Mouse (Mus musculus): ENCODE results near the gene Batf. TPM values are rescaled to one million over a fixed set of nuclear protein-coding genes. Genes with fewer than 3 reads are reported as not detected.
"Not testable (repeated sequence)": the region's sequence is repeated elsewhere in the genome, so short reads cannot be mapped to it uniquely, and the experiment has no call there.

The Batf gene
- polyA plus RNA-seq, 1 experiment from 2014 or later, result 2.5 TPM

- Histone ChIP-seq H3K27ac (ENCODE audit: low read depth) (no peak overlapping the region), H3K4me1 (ENCODE audit: insufficient read depth) (peaks cover 30% of the 10 kb centered on the region), H3K4me2 (no peak overlapping the region), H3K9ac (no peak overlapping the region), H3K9me3 (ENCODE audit: low read depth, low read length) (no peaks in the 10 kb centered on the region), H3K27me3 (ENCODE audit: insufficient read depth, low read length) (no peaks in the 10 kb centered on the region), H3K4me3 (ENCODE audit: low read depth, low read length) (no peak overlapping the region), H3K36me3 (ENCODE audit: insufficient read depth) (no peaks in the 10 kb centered on the region)
- TF ChIP-seq CTCF (IDR thresholded peaks at IDR 0.05; ENCODE audit: low read depth), result no peak
- WGBS, result 81% methylated on average over 5 of the region's 5 CpGs
- no peak for DNase-seq
- no peak for ATAC-seq (ENCODE audit: insufficient read depth)
Observed at GRCm38 (mm10) chr12:85643735-85644134, 42.7 kb upstream of the Batf start.

GRCm38 (mm10) chr12:85645664-85646063, 40.8 kb upstream of the Batf start:
- no peaks in the 10 kb centered on the region for H3K9me3 ChIP-seq (ENCODE audit: low read depth, low read length)
- ATAC-seq (ENCODE audit: insufficient read depth) (no peak), DNase-seq (no peak)
- TF ChIP-seq CTCF (IDR thresholded peaks at IDR 0.05; ENCODE audit: low read depth), result peak; percentile 39
- H3K4me2 ChIP-seq, result no peak overlapping the region
- peaks cover 14% of the 10 kb centered on the region for H3K4me1 ChIP-seq (ENCODE audit: insufficient read depth)
- no peaks in the 10 kb centered on the region for H3K36me3 ChIP-seq (ENCODE audit: insufficient read depth)
- no peak overlapping the region for H3K27ac ChIP-seq (ENCODE audit: low read depth)
- no peak overlapping the region for H3K9ac ChIP-seq
- no peak overlapping the region for H3K4me3 ChIP-seq (ENCODE audit: low read depth, low read length)
- no peaks in the 10 kb centered on the region for H3K27me3 ChIP-seq (ENCODE audit: insufficient read depth, low read length)
- WGBS, result 87% methylated on average over 4 of the region's 4 CpGs

DNA sequence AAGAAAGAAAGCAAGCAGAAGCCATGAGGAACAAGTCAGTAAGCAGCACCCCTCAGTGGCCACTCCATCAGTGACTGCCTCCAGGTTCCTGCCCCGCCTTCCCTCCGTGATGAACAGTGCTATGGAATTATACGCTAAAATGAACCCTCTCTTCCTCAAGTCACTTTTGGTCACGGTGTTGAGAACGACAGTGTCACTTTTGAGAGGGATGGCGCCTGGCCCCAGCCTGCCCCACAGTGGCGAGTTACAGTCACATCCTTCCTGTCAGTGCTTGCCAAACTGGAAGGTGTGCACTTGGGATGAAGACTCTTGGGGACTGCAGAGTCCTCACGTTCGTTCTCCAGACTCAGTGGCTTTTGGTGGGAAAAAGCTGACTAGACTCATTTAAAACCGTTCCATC, 39.1 kb upstream of the Batf start:
- H3K4me3 ChIP-seq (ENCODE audit: low read depth, low read length), result no peak overlapping the region
- peak; percentile 47 for DNase-seq
- no peak overlapping the region for H3K27ac ChIP-seq (ENCODE audit: low read depth)
- 34% methylated on average over 10 of the region's 10 CpGs for WGBS
- no peaks in the 10 kb centered on the region for H3K36me3 ChIP-seq (ENCODE audit: insufficient read depth)
- H3K9ac ChIP-seq, result no peak overlapping the region
- no peaks in the 10 kb centered on the region for H3K27me3 ChIP-seq (ENCODE audit: insufficient read depth, low read length)
- TF ChIP-seq CTCF (IDR thresholded peaks at IDR 0.05; ENCODE audit: low read depth), result peak; percentile 51
- no peak for ATAC-seq (ENCODE audit: insufficient read depth)
- H3K4me2 ChIP-seq, result no peak overlapping the region
- H3K4me1 ChIP-seq (ENCODE audit: insufficient read depth), result no peaks in the 10 kb centered on the region
- no peaks in the 10 kb centered on the region for H3K9me3 ChIP-seq (ENCODE audit: low read depth, low read length)

DNA sequence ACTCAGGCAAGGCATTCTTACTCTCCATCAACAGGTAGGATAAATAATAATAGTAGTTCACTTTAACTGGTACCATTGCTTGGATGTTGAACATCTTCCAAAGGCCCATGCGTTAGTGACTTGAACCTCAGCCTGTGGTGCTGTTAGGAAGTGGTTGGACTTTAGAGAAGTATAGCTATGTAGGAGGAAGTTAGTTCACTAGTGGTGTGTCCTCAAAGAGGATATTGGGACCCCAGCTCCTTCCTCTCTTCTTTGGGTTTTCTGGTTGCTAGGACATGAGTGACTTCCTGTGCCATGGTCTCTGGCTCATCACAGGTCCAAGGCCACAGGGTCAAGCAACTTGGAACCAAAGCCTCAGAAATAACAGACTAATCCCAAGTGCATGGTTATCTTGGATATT, 38.5 kb upstream of the Batf start:
- Histone ChIP-seq H3K27me3 (ENCODE audit: insufficient read depth, low read length) (no peaks in the 10 kb centered on the region), H3K36me3 (ENCODE audit: insufficient read depth) (no peaks in the 10 kb centered on the region), H3K9me3 (ENCODE audit: low read depth, low read length) (no peaks in the 10 kb centered on the region), H3K27ac (ENCODE audit: low read depth) (no peak overlapping the region), H3K4me2 (no peak overlapping the region), H3K9ac (no peak overlapping the region), H3K4me3 (ENCODE audit: low read depth, low read length) (no peak overlapping the region), H3K4me1 (ENCODE audit: insufficient read depth) (no peaks in the 10 kb centered on the region)
- 89% methylated on average over 1 of the region's 1 CpGs for WGBS
- TF ChIP-seq CTCF (IDR thresholded peaks at IDR 0.05; ENCODE audit: low read depth), result no peak
- DNase-seq, result no peak
- ATAC-seq (ENCODE audit: insufficient read depth), result no peak

DNA sequence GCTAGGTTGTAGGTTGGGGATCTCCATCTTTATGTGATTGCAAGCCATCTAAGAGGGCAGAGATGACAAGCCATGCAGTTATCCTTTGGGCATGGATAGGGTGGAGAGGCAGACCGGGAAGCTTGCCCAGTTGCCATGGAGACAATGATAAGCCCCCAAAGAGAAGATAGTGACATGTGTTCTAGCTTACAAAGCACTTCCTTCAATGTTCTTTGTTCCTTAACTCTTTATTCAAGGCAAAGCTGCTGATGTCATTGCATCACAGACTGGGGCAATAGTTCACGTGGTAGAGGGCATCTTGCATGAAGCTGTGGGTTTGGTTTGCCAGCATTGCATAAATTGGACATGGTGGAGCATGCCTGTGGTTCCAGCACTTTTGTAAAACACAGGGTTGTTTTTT, 27.1 kb upstream of the Batf start:
- Histone ChIP-seq H3K27me3 (ENCODE audit: insufficient read depth, low read length) (no peaks in the 10 kb centered on the region), H3K9me3 (ENCODE audit: low read depth, low read length) (no peaks in the 10 kb centered on the region), H3K4me2 (no peak overlapping the region), H3K9ac (no peak overlapping the region), H3K36me3 (ENCODE audit: insufficient read depth) (no peaks in the 10 kb centered on the region), H3K4me1 (ENCODE audit: insufficient read depth) (no peaks in the 10 kb centered on the region), H3K4me3 (ENCODE audit: low read depth, low read length) (no peak overlapping the region), H3K27ac (ENCODE audit: low read depth) (no peak overlapping the region)
- TF ChIP-seq CTCF (IDR thresholded peaks at IDR 0.05; ENCODE audit: low read depth), result no peak
- whole genome bisulfite sequencing, result 23% methylated on average over 2 of the region's 2 CpGs
- peak; percentile 69 for DNase-seq
- peak; percentile 50; the same call in 1 of the 2 replicates for ATAC-seq (ENCODE audit: insufficient read depth)

DNA sequence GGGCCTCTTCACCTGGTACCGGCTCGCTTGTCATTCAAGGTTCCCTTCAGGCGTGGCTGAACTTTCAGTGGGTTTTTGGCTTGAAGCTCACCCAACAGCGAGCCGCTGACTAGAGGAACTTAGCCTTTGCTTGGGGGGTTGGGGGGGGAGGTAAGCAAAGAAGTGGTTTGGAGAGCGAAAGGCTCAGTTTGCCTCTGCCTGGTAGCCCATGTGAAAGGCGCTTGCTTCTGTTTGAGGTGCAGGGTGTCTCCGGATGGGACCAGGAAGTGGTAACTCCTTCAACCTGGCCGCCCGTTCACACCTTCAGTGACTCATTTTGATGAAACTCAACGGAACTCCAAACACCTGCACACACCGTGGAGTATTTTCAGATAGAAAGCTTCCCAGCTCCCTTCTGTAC, 25.6 kb upstream of the Batf start:
- TF ChIP-seq CTCF (IDR thresholded peaks at IDR 0.05; ENCODE audit: low read depth), result no peak
- H3K9me3 ChIP-seq (ENCODE audit: low read depth, low read length), result no peaks in the 10 kb centered on the region
- 85% methylated on average over 12 of the region's 12 CpGs for WGBS
- ATAC-seq (ENCODE audit: insufficient read depth) (no peak), DNase-seq (no peak)
- H3K4me2 ChIP-seq, result no peak overlapping the region
- H3K27ac ChIP-seq (ENCODE audit: low read depth), result no peak overlapping the region
- H3K9ac ChIP-seq, result no peak overlapping the region
- H3K36me3 ChIP-seq (ENCODE audit: insufficient read depth), result no peaks in the 10 kb centered on the region
- no peak overlapping the region for H3K4me3 ChIP-seq (ENCODE audit: low read depth, low read length)
- no peaks in the 10 kb centered on the region for H3K4me1 ChIP-seq (ENCODE audit: insufficient read depth)
- H3K27me3 ChIP-seq (ENCODE audit: insufficient read depth, low read length), result no peaks in the 10 kb centered on the region

GRCm38 (mm10) chr12:85662232-85662631, 24.2 kb upstream of the Batf start:
- not testable (repeated sequence) for H3K27me3 ChIP-seq (ENCODE audit: insufficient read depth, low read length); DNase-seq; H3K27ac ChIP-seq (ENCODE audit: low read depth); H3K36me3 ChIP-seq (ENCODE audit: insufficient read depth); H3K4me2 ChIP-seq; H3K4me3 ChIP-seq (ENCODE audit: low read depth, low read length); ATAC-seq (ENCODE audit: insufficient read depth); H3K9ac ChIP-seq; H3K4me1 ChIP-seq (ENCODE audit: insufficient read depth); H3K9me3 ChIP-seq (ENCODE audit: low read depth, low read length)
- 73% methylated on average over 8 of the region's 8 CpGs for WGBS

- H3K4me1 ChIP-seq (ENCODE audit: insufficient read depth), result no peaks in the 10 kb centered on the region
- no peaks in the 10 kb centered on the region for H3K27me3 ChIP-seq (ENCODE audit: insufficient read depth, low read length)
- no peaks in the 10 kb centered on the region for H3K9me3 ChIP-seq (ENCODE audit: low read depth, low read length)
- peak; percentile 54; the same call in 1 of the 2 replicates for ATAC-seq (ENCODE audit: insufficient read depth)
- 11% methylated on average over 9 of the region's 9 CpGs for WGBS
- no peak overlapping the region for H3K4me3 ChIP-seq (ENCODE audit: low read depth, low read length)
- no peaks in the 10 kb centered on the region for H3K36me3 ChIP-seq (ENCODE audit: insufficient read depth)
- H3K9ac ChIP-seq, result no peak overlapping the region
- TF ChIP-seq CTCF (IDR thresholded peaks at IDR 0.05; ENCODE audit: low read depth), result peak; percentile 84
- H3K27ac ChIP-seq (ENCODE audit: low read depth), result no peak overlapping the region
- peak; percentile 95 for DNase-seq
- H3K4me2 ChIP-seq, result no peak overlapping the region
Observed at GRCm38 (mm10) chr12:85662896-85663295, 23.6 kb upstream of the Batf start.

All from lung, embryonic 14.5 days (tissue).